Mouse (Mus musculus): ENCODE measurements around the gene Abcc5. TPM values are rescaled to one million over a fixed set of nuclear protein-coding genes. Genes with fewer than 3 reads are reported as not detected.
"Not testable (repeated sequence)": the region's sequence is repeated elsewhere in the genome, so short reads cannot be mapped to it uniquely, and the experiment has no call there.

The Abcc5 gene
- total and polyA plus RNA-seq, 2 experiments from 2014 or later, result 71.6 to 79.8 TPM

DNA sequence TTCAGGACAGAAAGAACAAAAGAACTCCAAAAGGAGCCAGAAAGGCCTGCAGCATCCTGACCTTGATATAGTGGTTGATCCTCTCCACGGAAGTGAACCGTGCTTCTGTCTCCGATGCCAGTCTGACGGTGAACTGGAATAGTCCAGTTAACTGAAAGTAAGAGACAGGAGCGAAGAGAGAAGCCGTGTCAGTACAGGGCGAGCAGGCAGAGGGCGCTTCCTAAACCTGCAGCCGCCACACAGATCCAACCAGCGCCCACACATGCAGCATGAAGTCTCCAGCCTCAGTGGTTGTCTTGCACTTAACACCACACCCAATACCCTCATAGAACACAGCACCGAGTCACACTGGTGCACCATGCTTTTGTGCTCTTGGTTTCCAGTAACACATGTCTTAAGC, 64.1 kb downstream of the Abcc5 start:
- H3K9ac ChIP-seq, result no peak overlapping the region
- peaks cover 93% of the 10 kb centered on the region for H3K36me3 ChIP-seq (ENCODE audit: insufficient read depth)
- WGBS, result 90% methylated on average over 11 of the region's 11 CpGs
- no peaks in the 10 kb centered on the region for H3K27me3 ChIP-seq (ENCODE audit: insufficient read depth, low read length)
- no peak for ATAC-seq
- H3K4me2 ChIP-seq (ENCODE audit: low read depth), result no peak overlapping the region
- no peaks in the 10 kb centered on the region for H3K4me1 ChIP-seq (ENCODE audit: insufficient read depth)
- H3K9me3 ChIP-seq (ENCODE audit: low read length), result no peaks in the 10 kb centered on the region
- TF ChIP-seq CTCF (IDR thresholded peaks at IDR 0.05; ENCODE audit: low read depth), result no peak
- no peak overlapping the region for H3K4me3 ChIP-seq (ENCODE audit: low read depth, low read length)
- no peak for DNase-seq
- H3K27ac ChIP-seq (ENCODE audit: low read depth, low read length), result no peak overlapping the region

DNA sequence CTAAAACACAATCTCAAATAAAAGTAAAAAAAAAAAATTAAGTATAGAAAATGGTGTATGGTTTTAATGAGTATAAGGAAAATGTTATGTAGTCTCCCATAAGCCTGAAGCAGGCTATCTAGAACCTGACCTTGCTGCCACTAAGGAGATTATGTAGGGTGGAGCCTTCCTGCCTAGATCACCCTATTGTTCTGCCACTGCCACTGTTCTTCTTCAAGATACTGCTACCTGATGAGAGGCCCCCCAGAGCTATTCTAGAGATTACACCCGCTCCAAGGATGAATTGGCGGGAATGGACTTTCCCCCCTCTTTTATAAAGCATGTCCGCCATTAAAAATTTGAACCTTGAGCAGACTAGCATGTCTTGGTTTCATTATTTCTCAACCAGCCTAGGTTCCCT, 64.7 kb downstream of the Abcc5 start:
- not testable (repeated sequence) for H3K9ac ChIP-seq; H3K4me2 ChIP-seq (ENCODE audit: low read depth); H3K27ac ChIP-seq (ENCODE audit: low read depth, low read length); DNase-seq; H3K4me1 ChIP-seq (ENCODE audit: insufficient read depth); ATAC-seq; H3K4me3 ChIP-seq (ENCODE audit: low read depth, low read length); H3K27me3 ChIP-seq (ENCODE audit: insufficient read depth, low read length); H3K9me3 ChIP-seq (ENCODE audit: low read length)
- 93% methylated on average over 3 of the region's 3 CpGs for WGBS
- H3K36me3 ChIP-seq (ENCODE audit: insufficient read depth), result peaks cover 92% of the 10 kb centered on the region

DNA sequence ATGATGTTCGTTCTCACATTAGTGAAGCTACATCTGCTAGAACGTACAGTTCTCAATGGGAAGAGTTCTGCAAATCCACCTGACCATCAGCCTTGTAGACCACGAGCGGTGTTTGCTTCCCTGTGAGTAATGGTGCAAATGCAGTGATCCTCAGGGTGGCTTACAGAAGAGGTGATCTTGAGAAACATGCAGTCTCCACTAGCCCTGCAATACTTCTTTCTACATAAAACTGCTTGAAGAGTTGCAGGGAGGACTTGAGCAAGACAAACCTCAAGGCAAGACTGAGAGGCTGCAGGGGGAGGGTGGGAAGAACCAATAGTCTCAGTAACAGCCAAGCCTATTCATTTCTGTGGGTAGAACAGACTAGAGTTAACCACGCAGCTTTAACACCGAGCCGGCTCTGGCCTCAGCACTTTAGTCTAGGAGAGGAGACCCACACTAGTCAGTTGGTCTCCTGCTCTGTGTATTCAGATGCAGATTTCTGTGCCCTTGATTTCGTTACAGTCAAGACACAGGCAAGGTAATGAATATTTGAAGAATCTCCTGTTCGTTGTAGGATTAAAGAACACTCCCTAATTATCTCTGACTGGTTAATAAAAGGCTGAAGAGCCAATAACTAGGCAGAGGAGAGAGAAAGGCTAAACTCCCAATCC, 66.4 kb downstream of the Abcc5 start:
- Histone ChIP-seq H3K27ac (ENCODE audit: low read depth, low read length) (no peak overlapping the region), H3K27me3 (ENCODE audit: insufficient read depth, low read length) (no peaks in the 10 kb centered on the region), H3K36me3 (ENCODE audit: insufficient read depth) (peaks cover 90% of the 10 kb centered on the region), H3K9ac (no peak overlapping the region), H3K4me1 (ENCODE audit: insufficient read depth) (no peaks in the 10 kb centered on the region), H3K4me2 (ENCODE audit: low read depth) (no peak overlapping the region), H3K9me3 (ENCODE audit: low read length) (no peaks in the 10 kb centered on the region), H3K4me3 (ENCODE audit: low read depth, low read length) (no peak overlapping the region)
- ATAC-seq (no peak), DNase-seq (no peak)
- no peak for TF ChIP-seq CTCF (IDR thresholded peaks at IDR 0.05; ENCODE audit: low read depth)
- WGBS, result 73% methylated on average over 9 of the region's 9 CpGs

DNA sequence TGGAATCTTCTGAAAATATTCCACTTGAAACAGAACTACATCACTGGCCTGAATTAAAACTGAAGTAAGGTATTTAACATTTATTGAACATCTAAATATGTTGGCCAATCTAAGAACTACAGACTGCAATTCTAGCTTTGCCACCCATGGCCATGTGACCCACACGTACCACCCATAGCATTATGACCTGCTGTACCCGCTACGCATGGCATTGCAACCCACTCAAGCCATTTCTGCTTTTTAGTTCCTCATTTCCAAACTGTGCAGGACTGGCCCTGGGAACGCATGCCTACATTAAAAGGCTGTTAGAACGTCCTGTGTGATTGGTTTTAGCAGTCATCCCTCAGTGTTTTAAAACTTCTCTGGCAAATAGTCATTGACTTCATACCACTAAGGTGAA, 68.4 kb downstream of the Abcc5 start:
- H3K4me1 ChIP-seq (ENCODE audit: insufficient read depth), result no peaks in the 10 kb centered on the region
- no peak for DNase-seq
- no peak for ATAC-seq
- no peak overlapping the region for H3K9ac ChIP-seq
- no peak for TF ChIP-seq CTCF (IDR thresholded peaks at IDR 0.05; ENCODE audit: low read depth)
- H3K27me3 ChIP-seq (ENCODE audit: insufficient read depth, low read length), result no peaks in the 10 kb centered on the region
- 98% methylated on average over 5 of the region's 5 CpGs for WGBS
- H3K4me2 ChIP-seq (ENCODE audit: low read depth), result no peak overlapping the region
- no peaks in the 10 kb centered on the region for H3K9me3 ChIP-seq (ENCODE audit: low read length)
- H3K27ac ChIP-seq (ENCODE audit: low read depth, low read length), result no peak overlapping the region
- H3K36me3 ChIP-seq (ENCODE audit: insufficient read depth), result peaks cover 86% of the 10 kb centered on the region
- no peak overlapping the region for H3K4me3 ChIP-seq (ENCODE audit: low read depth, low read length)

DNA sequence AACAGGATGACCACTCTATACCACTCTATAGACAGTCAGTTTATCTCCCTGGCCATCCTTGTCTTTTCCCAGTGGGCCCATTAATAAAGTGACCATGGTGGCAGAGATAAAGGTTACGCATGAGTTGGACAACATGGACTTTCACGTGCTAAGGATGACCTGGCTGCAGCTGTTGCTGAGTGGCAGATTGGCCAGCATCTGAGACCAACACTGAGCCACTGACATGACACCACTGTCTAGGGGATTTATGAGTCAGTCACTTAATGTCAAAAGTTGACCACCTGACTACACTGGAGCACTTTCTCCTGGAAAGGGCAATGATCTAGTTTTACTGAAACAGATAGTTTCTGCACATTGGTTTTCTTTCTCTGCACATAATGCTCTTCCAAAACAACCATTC, 71.4 kb downstream of the Abcc5 start:
- H3K27ac ChIP-seq (ENCODE audit: low read depth, low read length), result no peak overlapping the region
- no peak overlapping the region for H3K9ac ChIP-seq
- H3K4me2 ChIP-seq (ENCODE audit: low read depth), result no peak overlapping the region
- no peaks in the 10 kb centered on the region for H3K27me3 ChIP-seq (ENCODE audit: insufficient read depth, low read length)
- TF ChIP-seq CTCF (IDR thresholded peaks at IDR 0.05; ENCODE audit: low read depth), result no peak
- ATAC-seq (no peak), DNase-seq (no peak)
- 100% methylated on average over 2 of the region's 2 CpGs for WGBS
- H3K4me3 ChIP-seq (ENCODE audit: low read depth, low read length), result no peak overlapping the region
- no peaks in the 10 kb centered on the region for H3K4me1 ChIP-seq (ENCODE audit: insufficient read depth)
- H3K9me3 ChIP-seq (ENCODE audit: low read length), result no peaks in the 10 kb centered on the region
- H3K36me3 ChIP-seq (ENCODE audit: insufficient read depth), result peaks cover 75% of the 10 kb centered on the region

DNA sequence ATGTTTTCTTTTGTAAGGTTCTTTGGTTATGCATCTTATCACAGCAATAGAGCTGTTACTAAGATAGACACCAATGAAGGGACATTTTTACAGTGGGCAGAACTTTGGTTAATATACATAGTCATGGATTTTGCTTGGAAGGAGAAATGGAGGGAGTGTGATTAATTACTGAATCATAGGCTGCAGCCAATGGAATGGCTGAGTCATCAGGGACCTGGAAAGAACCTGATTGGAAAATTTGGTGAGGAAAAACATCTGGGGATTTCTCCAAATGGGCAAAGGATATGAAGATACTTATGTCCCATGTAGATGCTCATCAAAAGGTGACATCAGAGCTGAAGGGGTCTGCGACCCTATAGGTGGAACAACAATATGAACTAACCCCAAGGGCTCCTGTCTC, 72.2 kb downstream of the Abcc5 start:
- H3K4me2 ChIP-seq (ENCODE audit: low read depth), result no peak overlapping the region
- H3K27ac ChIP-seq (ENCODE audit: low read depth, low read length), result no peak overlapping the region

DNA sequence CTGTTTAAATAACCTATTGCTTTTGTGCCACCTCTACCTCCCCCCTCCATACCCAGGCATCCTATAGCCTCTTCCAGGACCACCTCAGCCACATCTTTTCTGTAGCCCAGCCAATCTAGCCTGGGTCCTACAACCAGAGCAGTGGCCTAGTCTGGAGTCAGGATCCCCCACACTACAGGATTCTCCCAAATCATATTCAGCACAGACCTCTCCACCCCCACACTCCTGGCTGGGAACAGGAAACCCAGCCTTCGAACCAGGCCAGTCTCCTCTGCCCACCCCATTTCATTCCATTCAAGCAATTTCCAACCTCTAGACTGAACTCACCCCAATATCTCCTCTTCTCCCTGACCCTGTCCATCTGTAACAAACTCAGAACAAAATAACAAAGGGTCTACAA, 80.7 kb downstream of the Abcc5 start:
- no peaks in the 10 kb centered on the region for H3K9me3 ChIP-seq (ENCODE audit: low read length)
- ATAC-seq (no peak), DNase-seq (no peak)
- no peak overlapping the region for H3K27ac ChIP-seq (ENCODE audit: low read depth, low read length)
- no peak overlapping the region for H3K4me2 ChIP-seq (ENCODE audit: low read depth)
- no peak overlapping the region for H3K9ac ChIP-seq
- peaks cover 44% of the 10 kb centered on the region for H3K36me3 ChIP-seq (ENCODE audit: insufficient read depth)
- no peaks in the 10 kb centered on the region for H3K4me1 ChIP-seq (ENCODE audit: insufficient read depth)
- no peaks in the 10 kb centered on the region for H3K27me3 ChIP-seq (ENCODE audit: insufficient read depth, low read length)
- no peak overlapping the region for H3K4me3 ChIP-seq (ENCODE audit: low read depth, low read length)
- TF ChIP-seq CTCF (IDR thresholded peaks at IDR 0.05; ENCODE audit: low read depth), result no peak
- 91% methylated on average over 1 of the region's 1 CpGs for WGBS

More for the DNA sequence above, 72.2 kb downstream of the Abcc5 start:
- ATAC-seq, result no peak
- no peak overlapping the region for H3K4me3 ChIP-seq (ENCODE audit: low read depth, low read length)
- H3K9me3 ChIP-seq (ENCODE audit: low read length), result no peaks in the 10 kb centered on the region
- no peak for TF ChIP-seq CTCF (IDR thresholded peaks at IDR 0.05; ENCODE audit: low read depth)
- no peak for DNase-seq
- WGBS, result 97% methylated on average over 1 of the region's 1 CpGs
- peaks cover 74% of the 10 kb centered on the region for H3K36me3 ChIP-seq (ENCODE audit: insufficient read depth)
- no peak overlapping the region for H3K9ac ChIP-seq
- no peaks in the 10 kb centered on the region for H3K4me1 ChIP-seq (ENCODE audit: insufficient read depth)
- no peaks in the 10 kb centered on the region for H3K27me3 ChIP-seq (ENCODE audit: insufficient read depth, low read length)
